Mouse (Mus musculus): ENCODE results near the gene Dock11. TPM values are rescaled to one million over a fixed set of nuclear protein-coding genes. Genes with fewer than 3 reads are reported as not detected.

Gene Dock11
- total RNA-seq, 2 experiments from 2014 or later: 17.5 to 49.0 TPM

- no peak for ATAC-seq (replicated peaks; ENCODE audit: low FRiP score, poor library complexity, severe bottlenecking)
Measured at GRCm38 (mm10) chrX:35938112-35938511, 49.5 kb downstream of the Dock11 start.

GRCm38 (mm10) chrX:35946394-35946793 lies 57.8 kb downstream of the Dock11 start:
- ATAC-seq (replicated peaks; ENCODE audit: low FRiP score, poor library complexity, severe bottlenecking): no peak

GRCm38 (mm10) chrX:35950135-35950534 lies 61.5 kb downstream of the Dock11 start:
- ATAC-seq (replicated peaks; ENCODE audit: low FRiP score, poor library complexity, severe bottlenecking): no peak

- no peak for ATAC-seq (replicated peaks; ENCODE audit: low FRiP score, poor library complexity, severe bottlenecking)
Measured at GRCm38 (mm10) chrX:35951945-35952344, 63.3 kb downstream of the Dock11 start.

- ATAC-seq (replicated peaks; ENCODE audit: low FRiP score, poor library complexity, severe bottlenecking): no peak
Measured at GRCm38 (mm10) chrX:35952521-35953095, 64.0 kb downstream of the Dock11 start.

- ATAC-seq (replicated peaks; ENCODE audit: low FRiP score, poor library complexity, severe bottlenecking): no peak
Measured at GRCm38 (mm10) chrX:35956236-35956635, 67.6 kb downstream of the Dock11 start.

GRCm38 (mm10) chrX:35963087-35963486 lies 74.5 kb downstream of the Dock11 start:
- no peak for ATAC-seq (replicated peaks; ENCODE audit: low FRiP score, poor library complexity, severe bottlenecking)

GRCm38 (mm10) chrX:35969276-35969675 lies 80.6 kb downstream of the Dock11 start:
- ATAC-seq (replicated peaks; ENCODE audit: low FRiP score, poor library complexity, severe bottlenecking): no peak

- ATAC-seq (replicated peaks; ENCODE audit: low FRiP score, poor library complexity, severe bottlenecking): no peak
Measured at GRCm38 (mm10) chrX:35976657-35977056, 88.0 kb downstream of the Dock11 start.

GRCm38 (mm10) chrX:35987981-35988380 lies 99.3 kb downstream of the Dock11 start:
- no peak for ATAC-seq (replicated peaks; ENCODE audit: low FRiP score, poor library complexity, severe bottlenecking)

- no peak for ATAC-seq (replicated peaks; ENCODE audit: low FRiP score, poor library complexity, severe bottlenecking)
Measured at GRCm38 (mm10) chrX:35990508-35991095, 102.0 kb downstream of the Dock11 start.

- ATAC-seq (replicated peaks; ENCODE audit: low FRiP score, poor library complexity, severe bottlenecking): no peak
Measured at GRCm38 (mm10) chrX:35994226-35994625, 105.6 kb downstream of the Dock11 start.

GRCm38 (mm10) chrX:35997004-35997403 lies 108.4 kb downstream of the Dock11 start:
- ATAC-seq (replicated peaks; ENCODE audit: low FRiP score, poor library complexity, severe bottlenecking): no peak

GRCm38 (mm10) chrX:35997793-35998419 lies 109.3 kb downstream of the Dock11 start:
- ATAC-seq (replicated peaks; ENCODE audit: low FRiP score, poor library complexity, severe bottlenecking): no peak

GRCm38 (mm10) chrX:36025651-36026050 lies 137.0 kb downstream of the Dock11 start:
- ATAC-seq (replicated peaks; ENCODE audit: low FRiP score, poor library complexity, severe bottlenecking): no peak

- no peak for ATAC-seq (replicated peaks; ENCODE audit: low FRiP score, poor library complexity, severe bottlenecking)
Measured at GRCm38 (mm10) chrX:36031113-36031512, 142.5 kb downstream of the Dock11 start.

- ATAC-seq (replicated peaks; ENCODE audit: low FRiP score, poor library complexity, severe bottlenecking): no peak
Measured at GRCm38 (mm10) chrX:36034045-36034444, 145.4 kb downstream of the Dock11 start.

- ATAC-seq (replicated peaks; ENCODE audit: low FRiP score, poor library complexity, severe bottlenecking): no peak
Measured at GRCm38 (mm10) chrX:36045731-36046130, 157.1 kb downstream of the Dock11 start.

GRCm38 (mm10) chrX:36047451-36047850 lies 158.8 kb downstream of the Dock11 start:
- ATAC-seq (replicated peaks; ENCODE audit: low FRiP score, poor library complexity, severe bottlenecking): no peak

- no peak for ATAC-seq (replicated peaks; ENCODE audit: low FRiP score, poor library complexity, severe bottlenecking)
Measured at GRCm38 (mm10) chrX:36050312-36050711, 161.7 kb downstream of the Dock11 start.

- ATAC-seq (replicated peaks; ENCODE audit: low FRiP score, poor library complexity, severe bottlenecking): no peak
Measured at GRCm38 (mm10) chrX:36073997-36074396, 185.4 kb downstream of the Dock11 start.

All from erythroid progenitor cell, adult 5-6 weeks (primary cell).